Mouse (Mus musculus) thymus, postnatal 14 days (tissue): ENCODE measurements around the gene Gm20388.
A peak's percentile ranks its signal among the peaks of the same experiment; 100 is the strongest.

Experiments used
- DNase-seq: peaks from one replicate; pipeline ENCODE4 v3.0.0; 2021

Gene Gm20388

DNA sequence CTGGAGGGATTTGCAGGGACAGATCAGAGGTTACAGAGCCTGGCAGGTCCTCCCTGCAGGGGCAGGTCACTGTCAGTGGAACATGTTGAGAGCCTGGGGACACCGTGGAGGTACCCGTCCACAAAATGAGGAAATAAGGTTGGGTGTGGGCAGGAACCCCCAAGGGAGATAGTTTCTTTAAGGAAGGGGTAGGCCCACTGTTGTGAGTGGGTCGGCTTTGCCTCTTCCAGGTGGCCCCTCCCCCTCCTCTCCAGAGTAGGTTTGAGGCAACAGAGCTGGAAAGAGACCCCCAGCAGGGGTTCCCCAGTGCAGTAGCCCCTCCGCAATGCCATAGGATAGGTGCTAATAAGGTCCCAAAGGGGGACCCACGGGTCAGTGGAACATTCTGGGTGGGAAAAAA, 591.8 kb downstream of the Gm20388 start:
- no peak for DNase-seq

GRCm38 (mm10) chr8:120504251-120505081, 593.8 kb downstream of the Gm20388 start:
- peak; percentile 90 for DNase-seq

- DNase-seq: peak; percentile 62
These were observed 594.5 kb downstream of the Gm20388 start for GRCm38 (mm10) chr8:120505082-120505511.

GRCm38 (mm10) chr8:120505619-120506310, 595.1 kb downstream of the Gm20388 start:
- no peak for DNase-seq

DNA sequence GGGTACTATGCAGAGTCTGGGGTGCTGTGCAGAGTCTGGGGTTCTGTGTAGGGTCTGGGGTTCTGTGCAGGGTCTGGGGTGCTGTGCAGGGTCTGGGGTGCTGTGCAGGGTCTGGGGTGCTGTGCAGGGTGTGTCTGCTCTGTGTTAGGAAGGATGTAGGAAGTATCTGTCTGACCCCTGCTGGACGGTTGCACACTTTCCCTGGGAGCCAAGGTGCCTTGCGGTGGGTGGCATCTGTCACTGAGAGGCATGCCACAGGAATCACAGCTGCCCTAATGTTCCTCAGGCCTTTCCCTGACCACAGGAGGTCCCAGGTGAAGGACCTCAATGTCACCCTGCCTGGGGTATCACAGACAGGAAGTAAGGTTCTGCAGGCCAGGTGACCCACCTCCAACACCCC, 595.9 kb downstream of the Gm20388 start:
- DNase-seq: peak; percentile 70

DNA sequence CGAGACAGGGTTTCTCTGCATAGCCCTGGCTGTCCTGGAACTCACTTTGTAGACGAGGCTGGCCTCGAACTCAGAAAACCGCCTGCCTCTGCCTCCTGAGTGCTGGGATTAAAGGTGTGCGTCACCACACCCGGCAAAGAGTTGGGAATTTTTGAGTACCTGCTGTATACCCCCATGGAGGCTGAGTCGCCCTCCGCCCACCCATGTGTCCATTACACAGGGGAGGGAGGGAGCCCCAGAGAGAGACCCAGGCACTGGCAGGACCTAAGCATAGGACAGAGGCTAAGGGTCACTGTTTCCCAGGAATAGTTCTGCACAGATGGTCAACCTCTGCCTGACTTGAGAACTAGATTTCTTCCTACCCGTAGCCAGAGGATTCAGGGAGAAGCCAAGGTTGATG, 596.6 kb downstream of the Gm20388 start:
- no peak for DNase-seq

GRCm38 (mm10) chr8:120509136-120510034, 598.7 kb downstream of the Gm20388 start:
- no peak for DNase-seq

GRCm38 (mm10) chr8:120510035-120510416, 599.4 kb downstream of the Gm20388 start:
- peak; percentile 54 for DNase-seq

- DNase-seq: no peak
These were observed 600.3 kb downstream of the Gm20388 start for GRCm38 (mm10) chr8:120510863-120511457.

GRCm38 (mm10) chr8:120511737-120512136, 601.1 kb downstream of the Gm20388 start:
- no peak for DNase-seq

- no peak for DNase-seq
These were observed 601.7 kb downstream of the Gm20388 start for GRCm38 (mm10) chr8:120512326-120512725.

DNA sequence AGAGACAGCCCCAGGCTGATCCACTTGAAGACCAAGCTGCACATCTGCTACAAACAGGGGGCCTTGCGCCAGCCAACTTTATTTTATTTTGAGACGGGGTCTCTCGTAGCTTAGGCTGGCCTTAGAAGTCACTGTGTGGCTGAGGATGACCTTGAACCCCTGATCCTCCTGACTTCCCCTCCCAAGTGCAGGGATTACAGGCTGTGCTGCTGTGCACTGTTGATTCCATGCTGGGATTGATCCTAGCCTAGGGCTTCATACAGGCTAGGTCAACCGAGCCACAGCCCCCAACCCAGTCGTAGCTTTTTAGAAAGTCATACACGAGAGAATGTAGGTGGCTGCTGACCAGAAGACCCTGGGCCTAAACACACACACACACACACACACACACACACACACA, 602.5 kb downstream of the Gm20388 start:
- DNase-seq: no peak

GRCm38 (mm10) chr8:120513638-120514461, 603.2 kb downstream of the Gm20388 start:
- peak; percentile 73 for DNase-seq

GRCm38 (mm10) chr8:120515214-120515613, 604.6 kb downstream of the Gm20388 start:
- no peak for DNase-seq

DNA sequence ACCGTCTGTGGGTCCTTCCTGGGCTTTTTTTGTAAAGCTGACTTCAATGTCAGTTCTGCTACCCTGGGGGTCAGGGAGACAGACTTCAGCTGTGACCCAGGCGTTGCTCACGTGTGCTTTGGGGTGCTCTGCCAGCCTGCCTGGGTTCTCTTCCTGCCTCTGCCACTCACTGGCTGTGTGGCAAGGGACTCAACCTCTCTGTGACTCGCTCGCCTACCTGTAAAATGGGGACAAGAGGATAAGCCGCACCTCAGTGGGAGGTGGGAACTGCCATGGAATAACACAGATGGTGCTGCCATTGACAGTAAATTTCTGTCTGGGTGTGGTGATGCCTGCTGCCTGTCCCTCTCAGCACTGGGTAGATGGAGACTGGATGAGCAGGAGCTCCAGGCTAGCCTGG, 605.0 kb downstream of the Gm20388 start:
- DNase-seq: no peak

DNA sequence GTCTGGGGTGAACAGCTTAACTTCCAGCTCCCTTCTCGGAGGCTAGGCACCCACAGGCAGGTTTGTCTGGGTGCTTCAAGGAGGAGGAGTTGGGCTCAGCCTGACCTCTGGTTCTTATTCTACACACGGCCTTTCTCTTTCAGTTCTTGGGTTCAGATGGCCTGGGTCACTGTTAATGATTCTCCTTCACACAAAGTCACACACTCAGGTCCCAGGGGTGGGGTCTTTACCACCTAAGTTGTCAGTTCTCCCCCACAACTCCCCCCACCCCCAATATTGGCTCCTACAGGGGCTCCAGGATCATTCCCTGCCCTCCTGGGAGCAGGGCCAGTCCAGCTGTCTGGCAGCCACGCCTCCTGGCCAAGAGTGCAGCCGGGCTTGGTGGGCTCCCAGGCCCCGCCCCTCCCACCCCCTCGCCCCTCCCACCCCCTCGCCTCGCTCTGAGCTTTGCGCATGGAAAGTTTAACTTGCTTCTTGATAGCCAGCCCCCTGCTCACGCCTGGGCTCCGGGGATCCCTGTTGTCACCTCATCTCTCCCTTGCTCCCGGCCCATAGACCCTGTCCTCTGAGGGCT, 605.6 kb downstream of the Gm20388 start:
- no peak for DNase-seq

- no peak for DNase-seq
These were observed 607.2 kb downstream of the Gm20388 start for GRCm38 (mm10) chr8:120517666-120518410.

GRCm38 (mm10) chr8:120518736-120519534, 608.3 kb downstream of the Gm20388 start:
- no peak for DNase-seq

- no peak for DNase-seq
These were observed 609.6 kb downstream of the Gm20388 start for GRCm38 (mm10) chr8:120520287-120520686.
